Mouse (Mus musculus): ENCODE data around the gene Nfib.

The Nfib gene

DNA sequence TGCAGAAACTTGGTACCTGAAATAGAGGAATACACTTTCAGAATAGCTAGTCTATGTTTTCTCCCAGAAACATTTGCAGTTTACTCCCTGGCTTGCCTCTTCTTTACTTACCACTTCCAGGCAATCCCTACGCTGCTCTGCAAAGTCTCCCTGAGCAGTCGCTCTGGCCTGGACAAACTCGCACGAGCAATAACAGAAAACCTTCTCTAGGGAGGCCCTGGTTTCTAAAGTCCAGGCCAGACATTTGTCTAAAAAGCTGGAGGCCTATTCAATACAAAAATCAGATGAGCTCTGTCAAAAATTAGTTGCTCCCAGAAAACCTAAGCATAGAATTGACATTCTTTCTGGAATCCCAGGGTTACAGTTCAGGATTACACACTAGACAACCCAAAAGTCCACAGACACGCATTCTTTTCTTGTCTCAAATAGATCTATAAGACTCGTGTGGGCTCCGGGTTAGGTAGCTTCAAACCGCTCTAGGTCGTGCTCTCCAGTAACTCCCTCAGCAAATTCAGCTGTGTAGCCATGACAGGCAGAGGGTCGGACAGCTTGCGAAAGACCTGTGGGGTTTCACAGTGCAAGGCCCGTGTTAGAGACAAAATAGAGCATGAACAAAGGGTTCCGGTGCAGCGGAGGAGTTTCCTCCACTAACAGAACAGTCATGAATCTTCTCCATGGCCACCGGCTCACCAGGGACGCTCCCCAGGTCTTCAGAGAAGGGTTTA lies 118.2 kb downstream of the Nfib start:
- DNase-seq: no peak

GRCm38 (mm10) chr4:82586637-82587036 lies 118.9 kb downstream of the Nfib start:
- no peak for DNase-seq

GRCm38 (mm10) chr4:82585536-82585935 lies 120.0 kb downstream of the Nfib start:
- no peak for DNase-seq

- no peak for DNase-seq
Measured at GRCm38 (mm10) chr4:82585056-82585455, 120.5 kb downstream of the Nfib start.

DNA sequence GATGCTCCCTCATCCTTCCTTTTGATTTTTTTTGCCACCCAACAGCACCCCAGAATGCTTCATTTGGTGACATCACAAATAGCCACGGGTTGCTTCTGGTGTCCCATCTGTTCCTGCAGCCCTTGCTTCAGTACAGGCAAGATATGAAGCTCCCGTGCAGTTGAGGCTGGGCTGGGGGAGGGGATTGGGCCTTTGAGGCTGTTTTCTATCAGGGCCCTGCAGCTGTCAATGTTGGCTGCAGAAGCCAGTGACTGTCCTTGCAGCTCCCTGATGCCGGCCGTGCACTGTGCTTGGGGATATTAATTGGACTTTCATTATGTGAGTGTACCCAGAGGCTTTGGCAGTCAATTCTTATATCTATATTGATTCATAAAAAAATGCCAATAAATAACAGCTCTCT lies 121.0 kb downstream of the Nfib start:
- DNase-seq: no peak

- DNase-seq: no peak
Measured at GRCm38 (mm10) chr4:82573291-82573605, 132.3 kb downstream of the Nfib start.

DNA sequence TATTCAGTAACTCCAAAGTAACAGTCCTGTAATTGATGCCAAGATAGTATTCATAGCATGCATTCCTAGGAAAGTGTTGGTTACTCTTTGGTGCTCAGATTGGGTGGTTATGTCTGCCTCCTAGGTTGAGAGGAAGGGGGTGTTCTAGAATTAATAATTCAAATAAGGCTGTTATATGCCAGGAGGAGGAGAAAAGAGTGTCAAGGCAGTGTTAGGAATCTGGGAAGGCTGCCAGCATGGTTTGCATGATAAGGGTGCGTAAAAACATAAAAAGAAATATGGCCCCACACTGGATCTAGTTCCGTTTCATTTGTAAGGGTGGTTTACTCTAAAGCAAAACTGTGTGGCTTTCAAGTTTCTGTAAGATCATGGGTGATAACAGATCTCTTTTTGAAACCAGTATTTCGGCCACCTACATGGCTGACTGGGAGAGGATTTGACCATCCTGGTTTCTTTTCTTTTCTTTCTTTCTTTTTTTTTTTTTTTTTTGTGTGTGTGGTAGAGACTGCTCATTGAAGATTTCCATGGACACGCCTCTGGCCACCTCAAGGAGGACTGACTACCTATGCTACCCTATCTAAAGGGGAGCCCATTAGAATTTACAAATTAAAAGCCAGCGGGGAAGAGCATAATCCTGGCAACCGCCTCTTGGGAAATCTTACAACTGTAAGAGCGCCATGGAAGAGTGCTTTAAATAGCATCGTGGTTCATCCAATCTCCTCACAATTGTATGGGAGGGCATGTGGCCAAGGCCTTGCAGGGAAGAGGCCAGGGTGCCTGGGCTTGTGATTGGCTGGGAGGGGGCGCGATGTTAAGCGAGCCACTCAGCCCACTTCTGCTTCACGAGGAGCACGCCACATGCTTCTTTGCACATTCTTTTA lies 132.9 kb downstream of the Nfib start:
- peak; percentile 30 for DNase-seq

- no peak for DNase-seq
Measured at GRCm38 (mm10) chr4:82558816-82559215, 146.7 kb downstream of the Nfib start.

DNA sequence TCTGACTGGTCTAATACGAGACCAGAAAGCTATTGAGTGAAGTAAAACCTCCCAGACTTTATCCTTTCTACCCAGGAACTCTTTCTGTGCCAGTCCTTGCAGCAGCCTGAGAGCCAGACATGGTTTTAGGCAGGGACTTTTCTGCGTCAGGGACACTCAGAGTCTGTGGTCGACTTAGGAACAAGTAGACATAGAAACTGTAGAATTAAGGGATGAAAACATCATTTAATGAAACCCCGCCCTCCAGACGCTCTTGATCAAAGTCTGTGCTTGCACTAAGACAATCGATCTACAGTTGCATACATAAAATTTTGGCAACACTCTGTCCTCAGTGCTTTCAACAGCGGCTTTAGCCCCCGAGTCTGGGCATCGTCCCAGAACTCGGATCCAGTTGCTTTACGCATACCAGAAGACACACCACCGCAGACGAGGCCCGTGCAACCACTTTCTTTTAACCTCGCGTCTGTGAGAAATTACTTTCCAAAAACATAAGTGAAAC lies 149.8 kb downstream of the Nfib start:
- DNase-seq: no peak

- no peak for DNase-seq
Measured at GRCm38 (mm10) chr4:82553658-82554057, 151.9 kb downstream of the Nfib start.

GRCm38 (mm10) chr4:82552238-82552637 lies 153.3 kb downstream of the Nfib start:
- peak; percentile 35 for DNase-seq

- DNase-seq: no peak
Measured at GRCm38 (mm10) chr4:82549762-82550380, 155.7 kb downstream of the Nfib start.

DNA sequence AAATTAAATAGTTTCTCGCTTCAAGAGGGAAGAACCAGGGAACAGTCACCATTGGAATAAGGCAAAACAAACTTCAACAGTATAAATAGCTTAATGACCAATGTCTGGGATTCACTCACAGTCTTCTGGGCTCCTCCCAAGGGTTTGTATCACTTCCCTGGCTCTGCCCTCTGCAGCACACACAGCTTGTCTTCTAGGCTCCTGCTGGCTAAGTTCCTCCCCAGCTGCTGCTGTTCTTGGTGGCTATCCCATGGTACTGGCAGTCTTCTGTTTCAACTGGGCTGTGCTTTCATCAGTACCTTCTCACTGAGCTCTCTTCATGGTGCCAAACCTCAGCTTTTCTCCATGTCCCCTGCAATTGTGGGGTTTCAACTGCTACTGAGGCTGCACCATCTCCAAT lies 157.3 kb downstream of the Nfib start:
- no peak for DNase-seq

DNA sequence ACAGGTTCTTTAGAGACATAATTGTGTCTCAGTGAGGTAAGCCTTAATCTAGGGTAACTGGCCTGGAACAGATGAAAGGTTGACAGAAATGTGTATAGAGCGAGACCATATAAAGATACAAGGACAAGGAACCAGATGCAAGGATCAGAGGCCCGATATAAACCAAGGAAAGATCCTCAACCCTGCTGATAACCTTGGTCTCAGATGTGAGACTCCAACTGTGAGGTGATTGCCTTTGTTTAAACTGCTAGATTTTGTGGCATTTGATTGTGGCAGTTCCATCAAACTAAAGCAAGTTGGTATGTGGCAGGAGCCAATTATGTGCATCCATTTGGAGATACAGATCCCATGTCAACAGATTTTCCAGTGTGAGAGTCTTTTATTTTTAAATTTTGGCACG lies 161.6 kb downstream of the Nfib start:
- no peak for DNase-seq

DNA sequence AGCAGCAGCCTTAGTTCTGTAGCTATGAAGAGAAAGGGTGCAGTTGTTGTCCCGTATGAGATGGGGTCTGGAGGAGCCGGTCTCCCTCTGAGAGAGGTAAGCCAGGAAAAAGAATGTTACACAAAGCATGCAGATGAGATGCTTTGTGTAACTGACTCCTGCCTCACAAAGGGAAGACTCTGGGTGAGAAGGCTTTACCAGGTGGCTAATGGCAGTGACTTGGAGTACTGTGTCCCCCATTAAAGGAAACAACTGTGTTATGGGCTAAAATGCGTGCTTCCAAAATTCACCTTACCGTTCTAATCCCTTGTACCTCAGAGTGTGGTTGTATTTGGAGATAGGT lies 162.2 kb downstream of the Nfib start:
- DNase-seq: no peak

GRCm38 (mm10) chr4:82542656-82543397 lies 162.7 kb downstream of the Nfib start:
- no peak for DNase-seq

- peak; percentile 89 for DNase-seq
Measured at GRCm38 (mm10) chr4:82541894-82542510, 163.5 kb downstream of the Nfib start.

DNA sequence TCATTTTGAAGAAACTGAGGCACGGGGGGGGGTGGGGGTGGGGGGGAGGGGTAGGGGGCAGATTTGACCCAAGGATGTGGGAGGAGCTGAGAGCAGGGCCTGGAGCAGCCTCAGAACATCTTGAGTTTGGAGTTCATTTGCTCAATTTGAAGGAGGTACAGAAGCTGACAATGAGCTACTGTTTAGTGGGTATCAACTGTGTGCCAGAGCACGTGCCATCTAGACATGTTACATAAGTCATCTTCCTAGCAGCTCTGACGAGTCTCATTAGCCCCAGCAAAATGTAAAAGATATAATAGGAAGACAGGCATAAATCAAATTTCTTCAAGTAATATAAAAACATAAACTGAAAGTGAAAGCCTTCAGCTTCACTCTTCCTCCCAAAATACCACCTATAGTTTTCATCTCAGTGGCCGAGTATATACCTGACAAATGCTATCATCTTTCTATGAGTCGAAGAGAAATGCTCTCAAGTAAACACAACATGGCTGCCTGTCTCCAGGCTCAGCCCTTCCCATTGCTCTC lies 165.0 kb downstream of the Nfib start:
- no peak for DNase-seq

- no peak for DNase-seq
Measured at GRCm38 (mm10) chr4:82540048-82540410, 165.5 kb downstream of the Nfib start.

DNA sequence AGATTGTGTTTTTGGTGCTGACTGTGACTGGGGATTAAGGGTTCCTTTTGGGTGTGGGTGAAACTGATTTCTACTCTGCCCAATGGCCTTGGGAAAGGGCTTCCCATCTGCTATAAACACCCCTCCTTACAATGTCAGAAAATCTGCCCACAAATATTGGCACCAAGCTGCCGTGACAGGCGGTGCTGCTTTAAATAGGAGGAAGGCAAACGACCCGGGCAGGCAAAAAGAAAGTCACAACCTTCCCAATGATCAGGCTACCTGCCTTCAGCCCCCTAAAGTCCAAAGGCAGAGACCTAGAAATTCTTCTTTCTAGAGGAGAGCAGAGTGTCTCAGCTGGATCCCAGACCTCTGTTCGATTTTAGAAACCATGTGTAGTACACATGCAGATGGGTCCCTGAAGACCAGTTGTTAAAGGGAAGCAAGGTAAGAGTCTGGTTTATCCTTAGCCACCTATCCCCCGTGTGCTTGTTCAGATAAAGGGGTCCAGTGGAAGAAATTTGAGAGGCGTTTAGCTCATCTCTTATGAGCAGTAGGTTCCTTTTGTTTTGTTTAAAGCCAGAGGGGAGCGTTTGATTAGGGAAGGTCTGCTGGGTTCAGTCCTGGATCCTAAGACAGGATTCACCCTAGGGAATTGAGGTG lies 166.0 kb downstream of the Nfib start:
- DNase-seq: no peak

- DNase-seq: no peak
Measured at GRCm38 (mm10) chr4:82538815-82539214, 166.7 kb downstream of the Nfib start.
